Mouse (Mus musculus) erythroid progenitor cell, adult 5-6 weeks (primary cell): ENCODE measurements around the gene Mdk. TPM values are rescaled to one million over a fixed set of nuclear protein-coding genes. Genes with fewer than 3 reads are reported as not detected.
A peak's percentile ranks its signal among the peaks of the same experiment; 100 is the strongest.

Experiments used
- ATAC-seq: replicated peaks from 2 replicates; pipeline ENCODE4 v1.8.0; 2016; ENCODE audit warnings: moderate number of reproducible peaks, mild to moderate bottlenecking, moderate TSS enrichment, inconsistent platforms; ENCODE audit not compliant: poor library complexity, low FRiP score, severe bottlenecking
- total RNA-seq, 2 experiments: library from RNA; stranded (forward) in 1 of 2; stranded (reverse) in 1 of 2; fragments of 150-400 nt in 1 of 2; fragments of 186-747, 209-891 nt in 1 of 2; gene quantifications; 2 replicates each; pipeline versions ENCODE4 v1.2.3 to v1.2.4; 2015 to 2017; ENCODE audit warnings: low replicate concordance in 2 of 2

The Mdk gene
- total RNA-seq, 2 experiments from 2014 or later, result not detected

DNA sequence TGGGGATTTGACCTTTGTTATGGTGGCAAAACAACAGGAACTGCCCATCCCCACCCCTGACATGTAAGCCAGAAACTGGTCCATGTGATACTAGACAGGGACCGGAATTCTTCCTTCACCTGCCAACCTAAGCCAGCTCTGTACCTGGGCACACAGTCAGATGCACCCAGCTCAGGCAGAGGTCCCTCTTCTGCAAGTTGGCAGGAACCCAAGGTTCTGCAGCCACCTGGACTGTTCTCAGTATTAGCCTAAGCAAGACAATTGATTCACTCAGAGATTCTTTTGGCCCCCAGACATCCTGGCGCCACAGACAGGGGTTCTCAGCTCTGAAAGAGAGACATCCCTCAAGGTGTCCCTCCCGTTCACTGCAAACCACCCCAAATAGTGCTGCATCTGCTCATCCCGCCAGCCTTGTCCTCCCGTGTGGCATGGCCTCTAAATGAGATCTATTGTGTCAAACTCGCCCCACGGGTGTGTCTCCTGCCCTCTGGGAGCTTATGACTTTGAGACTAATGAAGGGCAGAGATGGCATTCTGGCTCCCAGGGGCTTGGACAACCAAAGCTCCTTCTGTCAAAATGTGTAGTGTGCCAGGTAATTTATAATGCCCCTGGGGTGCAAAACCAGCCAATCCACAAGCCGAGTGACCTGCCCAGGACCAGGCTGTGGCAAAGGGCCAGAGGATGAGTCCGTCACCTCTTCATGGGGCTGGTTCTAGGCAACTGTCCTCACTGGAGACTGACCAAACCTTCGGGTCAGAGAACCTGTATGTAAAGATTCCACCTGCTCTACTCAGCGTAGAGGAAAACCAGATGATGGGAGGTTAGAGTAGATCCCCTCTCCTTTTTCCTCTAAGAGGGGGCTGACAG lies 27.7 kb upstream of the Mdk start:
- no peak for ATAC-seq

DNA sequence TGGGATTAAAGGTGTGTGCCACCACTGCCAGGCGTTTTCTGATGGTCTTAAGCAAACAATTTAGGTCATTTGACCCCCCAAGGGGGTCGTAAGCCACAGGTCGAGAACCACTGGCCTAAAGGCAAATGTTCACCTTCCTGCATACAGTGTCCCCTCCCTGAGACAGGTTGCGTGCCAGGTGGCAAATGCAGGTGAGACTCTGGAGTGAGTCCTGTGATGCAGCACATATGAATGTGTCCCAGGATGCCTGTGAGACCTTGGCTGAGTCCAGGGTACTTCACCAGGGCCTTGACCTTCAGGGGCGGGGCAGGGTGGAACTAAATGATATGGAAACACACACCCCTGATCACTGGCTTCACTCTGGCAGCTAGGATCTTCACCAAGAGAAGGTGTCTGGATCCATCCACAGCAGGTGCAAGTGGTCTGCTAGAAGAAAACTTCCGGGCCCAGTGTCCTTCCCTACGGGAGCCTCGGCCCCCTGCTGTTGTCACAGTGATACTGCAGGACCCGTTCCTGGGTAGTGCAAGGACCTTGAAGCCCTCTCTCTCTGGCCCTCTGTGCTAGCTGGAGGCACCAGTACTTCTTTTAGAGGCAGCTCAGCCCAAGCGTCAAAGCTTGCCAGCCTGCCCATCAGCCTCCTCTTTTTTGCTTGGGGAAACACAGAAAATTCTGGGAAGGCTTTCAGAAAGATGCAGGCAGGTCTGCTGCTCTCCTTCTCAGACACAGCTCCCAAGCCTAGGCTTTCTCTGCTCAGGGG lies 26.8 kb upstream of the Mdk start:
- peak; percentile 30; the same call in 1 of the 2 replicates for ATAC-seq

DNA sequence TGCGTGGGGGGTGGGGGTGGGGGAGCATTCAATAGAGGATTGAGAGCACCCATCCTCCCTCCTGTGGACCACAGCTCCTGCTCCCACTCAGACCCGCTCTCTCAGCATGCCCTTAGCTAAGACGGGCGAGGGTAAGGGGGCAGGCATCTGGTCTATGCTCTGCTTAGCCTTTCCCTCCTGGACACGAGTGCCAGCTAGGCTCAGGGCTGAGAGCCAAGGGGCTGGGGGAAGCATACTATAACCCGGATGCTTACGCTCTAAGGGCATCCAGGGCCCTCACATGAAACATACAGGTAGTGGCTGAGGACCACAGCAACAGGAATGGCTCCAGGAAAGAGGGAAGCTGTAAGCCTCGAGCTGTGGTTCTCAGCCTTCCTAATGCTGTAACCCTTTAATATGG lies 26.0 kb upstream of the Mdk start:
- ATAC-seq, result no peak

DNA sequence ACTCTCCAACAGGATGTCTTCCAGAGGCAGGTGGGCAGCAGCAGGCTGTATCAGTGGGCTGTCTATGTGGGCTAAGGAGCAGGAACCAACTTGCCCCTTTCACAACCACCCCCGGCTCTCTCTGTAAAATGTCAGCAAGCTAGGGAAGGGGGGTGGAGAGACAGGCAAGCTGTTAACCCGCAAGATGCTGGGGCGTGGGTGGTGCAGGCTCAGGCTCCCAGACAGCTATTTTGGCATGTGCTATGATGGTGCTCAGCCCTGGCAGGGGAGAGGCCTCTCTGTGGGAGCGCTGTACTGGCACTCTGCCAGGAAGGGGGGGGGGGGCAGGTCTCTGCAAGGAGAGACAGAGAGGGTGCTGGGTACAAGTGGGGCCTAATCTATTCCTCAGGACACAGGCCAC lies 25.0 kb upstream of the Mdk start:
- no peak for ATAC-seq

DNA sequence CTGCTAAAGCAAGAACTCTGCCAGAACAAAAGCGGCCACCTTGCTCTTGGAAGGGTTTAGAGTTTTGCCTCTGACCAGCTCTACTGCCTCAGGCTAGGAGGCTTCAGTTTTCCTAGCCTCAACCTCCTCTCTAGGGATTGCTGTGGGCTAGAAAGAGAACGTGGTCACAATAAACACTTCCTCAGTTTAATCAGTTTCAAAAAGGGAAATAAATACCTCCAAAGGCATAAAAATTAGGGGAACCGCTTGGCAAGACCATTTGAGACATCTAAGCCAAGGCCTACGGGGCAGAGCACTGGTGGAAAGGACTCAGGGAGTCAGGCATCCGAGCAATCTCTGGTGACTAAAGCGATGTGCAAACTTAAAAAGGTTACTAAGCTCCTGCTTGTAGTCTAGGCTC lies 23.8 kb upstream of the Mdk start:
- ATAC-seq, result no peak

DNA sequence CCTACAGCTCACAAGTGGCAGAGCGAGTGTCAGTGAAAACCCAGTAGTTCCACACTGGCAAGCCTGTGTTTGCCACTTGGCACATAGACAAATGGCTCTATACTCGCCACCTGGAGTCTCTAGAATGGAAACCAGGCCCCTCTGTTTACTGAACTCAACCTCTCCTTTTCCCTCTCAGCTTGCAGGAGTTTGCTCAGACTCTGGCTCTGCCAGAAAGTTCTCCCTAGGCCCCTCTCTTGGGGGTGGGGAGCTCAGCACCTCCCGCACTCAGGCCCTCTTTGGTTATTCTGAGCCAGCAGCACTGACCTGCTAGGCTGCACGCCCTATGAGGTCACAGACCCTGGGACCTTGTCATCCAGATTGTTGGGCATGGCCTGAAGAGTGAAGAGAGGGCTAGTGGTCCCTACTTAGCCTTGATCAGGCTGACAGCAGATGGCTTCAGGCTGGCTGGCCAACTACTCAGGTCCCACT lies 23.1 kb upstream of the Mdk start:
- ATAC-seq, result no peak

DNA sequence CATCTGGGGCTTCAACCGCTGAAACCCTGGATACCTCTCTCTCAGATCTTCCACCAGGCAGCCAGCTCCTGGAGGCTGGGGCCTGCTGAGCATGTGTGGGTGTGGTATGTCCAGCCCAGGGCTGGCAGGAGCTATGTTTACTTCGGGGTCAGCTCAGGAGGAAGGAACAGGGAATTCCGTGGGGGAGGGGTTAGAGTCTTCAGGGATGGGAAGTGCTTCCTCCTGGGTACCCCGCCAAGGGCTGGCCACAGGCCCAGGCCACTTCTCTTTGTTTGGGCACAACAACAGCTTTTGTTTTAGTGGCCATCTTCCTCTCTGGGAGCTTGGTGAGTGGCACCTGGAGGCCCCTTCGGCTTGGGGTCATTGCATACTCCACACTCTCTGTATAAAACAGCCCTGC lies 21.7 kb upstream of the Mdk start:
- no peak for ATAC-seq

DNA sequence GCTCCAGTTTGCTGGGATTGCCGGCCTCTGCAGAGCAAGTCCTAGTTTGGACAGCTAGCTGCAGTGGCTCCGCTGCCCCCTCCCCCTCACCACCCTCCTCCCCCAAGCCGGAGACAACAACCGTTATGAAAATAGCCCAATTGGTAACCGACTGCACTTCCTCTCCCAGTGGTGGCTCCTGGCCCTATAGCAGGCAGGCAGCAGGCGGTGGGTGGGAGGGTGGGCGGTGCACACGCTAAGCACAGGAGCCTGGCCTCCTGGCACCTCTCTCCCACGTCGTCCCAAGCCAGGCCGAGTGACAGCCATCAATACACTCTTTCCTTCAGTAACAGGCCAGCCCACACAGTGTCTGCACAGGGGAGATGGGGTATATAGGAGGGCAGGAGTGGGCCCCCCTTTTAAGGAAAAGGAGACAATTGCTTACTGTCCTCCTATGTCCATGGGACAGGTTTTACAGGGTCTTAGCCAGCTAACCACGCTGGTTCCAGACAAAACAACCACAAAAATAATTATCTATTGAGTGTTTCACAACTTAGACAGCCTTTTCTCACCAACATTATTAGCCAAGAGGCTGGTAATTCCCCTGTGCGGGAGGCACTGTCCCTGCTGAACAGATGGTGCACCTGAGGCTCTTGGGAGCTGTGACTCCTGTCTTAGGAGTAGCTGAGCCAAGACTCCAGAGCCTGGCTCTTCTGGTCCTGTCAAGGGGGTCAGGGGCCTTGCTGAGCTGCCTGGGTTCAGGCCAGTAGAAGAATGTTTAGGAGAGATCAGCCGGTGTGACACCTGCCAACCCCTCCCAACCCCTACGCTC lies 18.4 kb upstream of the Mdk start:
- ATAC-seq, result no peak

DNA sequence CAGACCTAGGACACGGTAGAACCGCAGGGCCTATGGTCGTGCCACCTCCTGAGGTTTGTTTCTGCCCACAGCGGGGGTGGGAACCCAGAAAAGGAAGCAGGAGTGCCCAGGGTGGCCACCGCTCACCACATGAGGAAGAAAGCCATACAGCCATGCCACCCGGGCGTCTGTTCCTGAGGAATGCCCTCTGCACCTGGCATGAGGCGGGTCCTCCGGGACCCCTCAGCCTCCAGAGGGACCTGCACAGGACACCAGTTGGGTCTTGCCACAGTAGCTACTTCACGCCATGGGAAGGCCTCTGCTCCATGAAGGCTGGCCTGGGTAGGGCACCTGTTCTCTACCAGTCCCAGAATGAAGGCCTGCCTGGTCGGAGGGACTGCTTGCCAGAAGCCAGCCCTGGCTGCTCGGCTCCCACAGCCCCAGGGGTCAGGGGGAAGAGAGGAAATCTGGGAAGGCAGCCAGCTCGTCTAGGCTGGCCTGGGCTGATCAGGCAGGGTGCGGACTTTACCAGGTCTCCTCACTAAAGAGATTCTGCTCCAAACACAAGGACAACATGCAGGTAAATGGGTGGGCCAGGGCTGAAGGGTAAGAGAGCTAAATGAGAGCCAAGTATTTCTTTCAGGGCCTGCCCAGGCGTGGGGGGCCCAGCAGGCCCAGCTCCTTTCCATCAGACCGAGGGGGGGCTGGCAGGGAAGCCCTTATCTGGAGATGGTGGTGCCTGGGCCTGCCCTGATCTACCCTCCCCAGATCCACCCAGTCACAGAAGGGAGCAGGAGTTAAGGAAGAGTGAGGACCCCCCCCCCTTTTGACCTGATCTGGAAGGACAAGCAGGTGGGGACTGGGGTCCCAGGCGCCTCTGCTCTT lies 17.5 kb upstream of the Mdk start:
- 0 out of 2 replicates have a peak, but pooled peaks have one; percentile 9 for ATAC-seq

DNA sequence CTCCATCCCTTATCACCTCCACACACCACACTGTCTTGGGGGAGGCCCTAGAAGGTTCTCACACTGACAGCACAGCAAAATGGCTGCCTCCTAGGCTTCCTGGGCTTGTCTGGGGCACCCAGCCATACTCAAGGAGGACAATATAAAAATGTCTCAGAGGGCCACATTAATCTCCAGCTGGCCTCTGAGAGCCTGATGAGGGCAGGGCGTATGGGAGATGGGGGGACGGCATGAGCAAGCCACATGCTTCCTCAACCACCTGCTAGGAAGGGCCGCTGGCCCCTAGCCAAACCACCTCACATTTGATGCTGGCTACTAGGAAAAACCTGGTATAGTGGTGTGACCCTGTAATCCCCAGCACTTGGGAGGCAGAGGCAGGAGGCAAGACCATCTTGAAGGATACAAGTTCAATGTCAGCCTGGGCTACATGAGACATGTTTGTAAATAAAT lies 16.7 kb upstream of the Mdk start:
- peak; percentile 33 for ATAC-seq

DNA sequence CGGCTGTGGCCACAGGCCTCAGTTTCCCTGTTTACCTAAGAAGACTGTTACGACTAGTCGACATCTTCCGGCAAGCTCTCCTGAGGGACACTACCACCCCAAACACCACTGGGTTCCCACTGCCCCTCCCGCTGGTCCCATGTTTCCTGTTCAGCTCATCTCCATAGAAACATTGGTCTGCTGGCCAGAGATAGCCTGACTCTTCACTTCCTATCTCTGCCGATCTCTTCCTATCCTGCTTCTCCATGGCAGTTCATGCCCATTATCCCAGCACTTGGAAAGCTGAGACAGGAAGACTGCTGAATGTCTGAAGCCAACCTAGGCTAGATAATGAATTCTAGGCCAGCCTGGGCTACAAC lies 16.0 kb upstream of the Mdk start:
- peak; percentile 50 for ATAC-seq

DNA sequence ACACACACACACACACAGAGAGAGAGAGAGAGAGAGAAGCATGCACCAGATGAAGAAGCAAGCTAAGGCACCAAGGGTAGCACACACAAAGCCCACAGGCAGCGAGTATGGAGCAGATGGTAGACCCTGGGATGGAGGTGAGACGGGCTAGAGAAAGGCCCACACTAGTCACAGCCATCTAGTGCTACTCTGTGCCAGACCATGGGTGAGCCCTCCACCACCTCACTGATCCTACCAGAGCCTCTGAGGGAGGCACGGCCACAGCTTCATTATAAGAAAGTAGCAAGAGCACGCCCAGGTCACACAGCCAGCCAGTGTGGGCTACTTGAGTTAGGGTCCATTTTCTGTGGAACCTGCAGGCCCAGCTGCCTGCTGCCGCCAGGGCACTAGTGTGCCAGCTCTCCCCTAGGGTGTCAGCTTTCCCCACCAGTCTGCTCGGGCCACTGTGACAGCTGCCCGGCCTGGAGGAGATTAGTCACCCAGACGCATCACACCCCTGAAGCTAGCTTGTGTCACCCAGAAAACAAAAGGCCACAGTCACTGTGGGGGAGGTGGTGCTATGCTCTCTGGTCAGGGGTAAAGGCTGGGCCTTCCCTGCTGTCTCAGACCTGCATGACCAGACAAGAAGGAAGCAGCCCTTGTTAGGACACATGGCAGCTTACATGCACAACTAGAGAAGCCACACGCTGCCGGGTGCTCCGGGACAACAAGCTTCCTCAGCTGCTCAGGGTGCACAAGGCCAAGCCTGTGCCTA lies 15.5 kb upstream of the Mdk start:
- ATAC-seq, result peak; percentile 53

DNA sequence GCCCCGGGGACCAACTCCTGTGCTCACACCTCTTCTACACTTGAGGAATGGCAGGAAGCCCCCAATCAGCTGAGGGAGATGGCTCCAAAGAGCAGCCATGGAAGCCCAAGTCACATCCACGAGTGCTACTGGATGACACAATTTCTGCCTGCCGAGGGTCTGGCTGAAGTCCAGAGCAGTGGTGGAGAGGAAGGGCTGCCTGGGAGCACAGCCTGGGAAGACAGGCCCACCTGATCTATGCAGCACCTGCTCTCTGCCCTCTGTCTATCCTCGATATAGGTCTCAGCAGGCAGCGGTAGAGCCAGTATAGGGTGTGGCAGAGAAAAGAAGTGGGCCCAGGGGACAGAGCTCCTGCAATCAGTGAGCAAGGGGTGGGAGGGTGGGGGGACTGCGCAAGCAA lies 14.7 kb upstream of the Mdk start:
- no peak for ATAC-seq

DNA sequence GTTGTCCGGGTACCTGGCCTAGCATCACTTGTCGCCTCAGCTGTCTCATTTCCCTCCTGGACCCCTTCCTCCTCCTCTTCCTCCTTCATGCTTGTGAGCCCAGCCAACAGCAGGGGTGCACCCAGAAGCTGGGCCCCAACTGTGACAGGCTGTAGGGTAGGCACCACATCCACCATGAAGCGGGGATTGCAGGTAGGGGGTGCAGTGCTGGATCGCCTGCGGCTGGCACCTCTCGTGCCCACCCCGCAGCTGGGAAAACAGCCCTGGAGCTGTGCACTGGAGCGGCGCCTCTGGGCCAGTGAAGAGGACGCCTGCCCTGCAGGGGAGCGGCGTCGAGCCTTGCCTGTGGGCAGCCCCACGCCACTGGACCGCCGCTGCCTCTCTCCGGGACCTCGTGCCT lies 13.4 kb upstream of the Mdk start, which contains the start of gene Gm9821:
Gene Gm9821, plus strand, starts transcription at position 221 of the 400 bp plus-strand sequence.
- ATAC-seq, result no peak

DNA sequence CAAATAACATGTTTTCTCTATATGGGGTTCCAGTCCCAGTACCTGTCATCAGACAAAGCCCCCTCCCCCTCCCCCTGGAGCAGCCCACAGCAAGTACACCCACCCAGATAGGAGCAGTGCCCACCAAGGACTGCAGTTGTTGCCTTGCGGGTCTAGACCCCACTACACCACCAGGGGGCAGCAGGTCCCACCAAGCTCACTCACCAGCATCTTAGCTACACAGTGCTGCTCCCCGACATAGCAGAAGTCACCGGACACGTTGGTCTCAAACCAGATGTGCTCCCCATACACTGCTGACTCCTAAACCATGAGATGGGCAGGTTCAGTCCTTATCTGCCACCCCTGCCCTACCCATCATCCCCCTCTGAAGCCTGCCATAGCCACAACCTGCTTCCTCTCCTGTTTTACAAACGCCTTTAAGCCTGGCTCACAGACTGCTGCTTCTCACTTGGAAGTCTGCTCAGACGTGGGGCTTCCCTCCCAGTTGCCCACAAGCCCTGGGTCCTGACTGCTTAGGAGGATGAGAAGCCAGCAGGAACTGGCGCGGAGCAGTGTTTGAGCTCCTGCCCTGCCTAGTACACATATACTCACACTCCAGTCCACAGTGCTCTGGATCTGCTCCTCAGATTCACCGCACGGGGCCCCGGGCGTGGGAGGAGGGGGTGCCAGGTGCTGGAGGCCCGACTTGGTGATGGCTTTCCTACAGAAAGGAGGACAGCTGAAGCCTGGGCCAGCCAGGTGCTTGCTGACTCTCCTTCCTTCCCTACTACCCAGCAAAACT lies 12.3 kb upstream of the Mdk start:
- peak; percentile 41 for ATAC-seq

DNA sequence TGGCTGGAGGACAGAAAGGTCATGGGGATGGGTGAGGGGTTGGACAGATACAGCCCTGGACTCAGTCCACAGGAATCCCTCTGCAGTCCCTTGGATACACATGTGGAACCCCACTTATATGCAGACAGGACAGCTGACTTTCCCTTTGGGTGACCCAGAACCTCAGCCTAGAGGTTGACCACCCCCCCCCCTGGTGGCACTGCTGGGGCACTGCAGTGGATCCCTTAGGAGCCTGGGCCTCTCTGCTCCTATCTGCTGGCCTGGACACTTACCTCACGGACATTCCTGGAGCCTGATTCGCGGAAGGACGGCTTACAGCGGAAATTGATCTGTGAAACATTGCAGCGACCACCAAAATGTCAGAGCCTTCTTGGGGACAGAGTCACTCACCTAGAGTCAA lies 10.3 kb upstream of the Mdk start:
- ATAC-seq, result no peak

DNA sequence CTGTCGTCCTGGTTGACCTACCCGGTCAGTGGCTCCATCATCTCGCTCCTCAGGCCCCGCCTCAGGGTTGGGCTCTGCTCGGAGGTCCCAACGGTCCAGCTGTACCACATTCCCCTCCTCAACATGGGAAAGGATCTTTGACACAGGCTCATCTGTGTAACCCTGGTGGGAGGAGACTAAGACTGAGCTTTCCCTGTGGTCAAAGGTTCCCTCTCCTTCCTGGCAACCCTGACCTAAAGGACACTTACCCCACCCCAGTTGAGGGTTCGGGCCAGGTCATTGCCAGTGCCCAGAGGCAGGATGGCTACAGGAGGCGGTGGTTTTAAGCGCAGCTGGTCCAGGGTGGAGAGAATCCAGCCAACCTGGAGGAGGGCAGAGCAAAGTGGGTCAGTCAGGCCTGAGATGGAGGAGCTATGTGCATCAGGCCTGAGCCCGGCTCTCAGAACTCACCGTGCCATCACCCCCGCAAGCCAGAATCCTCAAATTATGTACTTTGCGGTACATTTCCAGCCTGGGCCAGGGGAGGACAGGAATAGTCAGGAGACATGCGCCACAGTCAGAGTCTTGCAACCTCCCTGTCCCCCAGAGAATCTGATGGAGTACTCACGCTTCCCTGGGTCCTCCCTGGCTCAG lies 7.3 kb upstream of the Mdk start:
- no peak for ATAC-seq
